Mouse (Mus musculus) heart, postnatal 14 days (tissue): Measurements from ENCODE around the gene Armh2. TPM values are rescaled to one million over a fixed set of nuclear protein-coding genes. Genes with fewer than 3 reads are reported as not detected.
"Not testable (repeated sequence)": the region's sequence is repeated elsewhere in the genome, so short reads cannot be mapped to it uniquely, and the experiment has no call there.

Experiments
- DNase-seq, 2 experiments: peaks; one replicate each; pipeline ENCODE4 v3.0.0; 2021 to 2022
- intact Hi-C: fragments of 180-260 bp; cut with DNase I; formaldehyde crosslinking; loops from one replicate; pipeline ENCODE4 v1.15.1; 2025
- total RNA-seq, 2 experiments: library from RNA; stranded (reverse); gene quantifications; 2 replicates each; pipeline ENCODE4 v1.2.3; 2021

Gene Armh2
- total RNA-seq, 2 experiments from 2014 or later, result not detected

DNA sequence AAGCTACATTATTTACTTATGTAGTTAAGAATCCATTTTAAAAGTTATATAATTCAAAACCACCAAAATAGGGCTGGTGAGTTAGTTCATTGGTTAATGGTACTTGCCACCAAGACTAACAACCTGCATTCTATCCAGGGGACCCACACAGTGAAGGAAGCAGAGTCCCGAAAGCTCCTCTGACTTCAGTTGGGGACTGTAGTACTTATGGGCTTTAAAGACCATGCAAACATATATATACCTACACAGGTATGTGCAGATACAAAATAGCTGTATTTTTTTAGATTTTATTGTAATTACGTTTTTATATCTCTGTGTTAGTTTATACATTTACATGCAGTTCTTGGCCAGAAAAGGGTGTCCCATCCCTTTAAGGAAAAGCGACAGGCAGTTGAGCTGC is 15.7 kb downstream of the Armh2 start:
- intact Hi-C loops, result loop anchor here (5.0 kb wide), 1 partner anchor 76 kb away; the partner anchor contains the start of genes Acot13 and Tdp2

DNA sequence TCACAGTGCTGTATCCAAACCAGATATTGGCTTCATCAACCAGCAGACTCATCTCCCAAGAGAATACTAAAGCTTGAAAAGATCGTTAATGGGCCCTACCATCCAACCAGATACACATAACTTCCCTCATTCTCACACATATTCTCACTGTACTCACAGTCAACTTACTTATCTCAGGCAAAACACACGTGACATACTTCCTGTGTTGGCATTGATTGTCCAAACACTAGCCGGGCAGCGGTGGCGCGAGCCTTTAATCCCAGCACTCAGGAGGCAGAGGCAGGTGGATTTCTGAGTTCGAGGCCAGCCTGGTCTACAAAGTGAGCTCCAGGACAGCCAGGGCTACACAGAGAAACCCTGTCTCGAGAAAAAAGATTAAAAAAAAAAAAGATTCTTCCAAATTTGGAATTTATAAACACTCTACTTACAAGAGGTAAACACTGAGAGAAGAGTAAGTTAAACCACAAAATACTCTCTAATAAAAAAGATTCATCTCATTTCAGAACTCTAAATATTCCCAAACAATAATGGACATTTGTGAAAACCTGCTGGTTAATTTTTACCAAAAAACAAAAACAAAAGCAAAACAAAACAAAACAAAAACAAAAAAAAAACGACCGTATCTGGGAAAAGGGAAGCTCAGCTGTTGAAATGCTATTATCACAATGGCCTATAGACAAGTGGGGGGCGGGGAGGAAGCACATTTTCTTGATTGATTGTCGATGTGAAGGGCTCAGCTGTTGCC is 17.0 kb downstream of the Armh2 start:
- no peak for DNase-seq
- intact Hi-C loops, result loop anchor here (5.0 kb wide), 1 partner anchor 74 kb away; the partner anchor contains the start of genes Acot13 and Tdp2

More for the DNA sequence above, 15.7 kb downstream of the Armh2 start:
- DNase-seq, result no peak

DNA sequence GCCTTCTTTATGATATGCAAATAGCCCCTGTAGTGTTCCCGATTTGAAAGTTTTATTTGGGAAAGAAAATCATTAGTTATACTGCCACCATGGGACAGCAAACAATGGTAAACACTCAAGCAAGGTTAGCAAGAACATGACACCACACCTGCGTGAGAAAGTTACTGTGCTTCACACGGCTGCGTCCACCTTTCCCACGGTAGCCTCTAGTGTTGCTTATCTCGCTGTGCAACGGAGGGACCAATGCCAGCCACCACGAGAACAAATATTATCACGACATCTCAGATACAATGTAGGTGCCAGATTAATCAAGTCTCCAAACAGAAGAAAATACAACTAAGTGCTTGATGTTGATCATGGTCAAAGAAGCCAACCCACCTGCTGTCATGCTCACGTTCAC is 18.4 kb downstream of the Armh2 start:
- no peak for DNase-seq
- intact Hi-C loops, result loop anchor here (5.0 kb wide), 1 partner anchor 73 kb away; the partner anchor contains the start of genes Acot13 and Tdp2

DNA sequence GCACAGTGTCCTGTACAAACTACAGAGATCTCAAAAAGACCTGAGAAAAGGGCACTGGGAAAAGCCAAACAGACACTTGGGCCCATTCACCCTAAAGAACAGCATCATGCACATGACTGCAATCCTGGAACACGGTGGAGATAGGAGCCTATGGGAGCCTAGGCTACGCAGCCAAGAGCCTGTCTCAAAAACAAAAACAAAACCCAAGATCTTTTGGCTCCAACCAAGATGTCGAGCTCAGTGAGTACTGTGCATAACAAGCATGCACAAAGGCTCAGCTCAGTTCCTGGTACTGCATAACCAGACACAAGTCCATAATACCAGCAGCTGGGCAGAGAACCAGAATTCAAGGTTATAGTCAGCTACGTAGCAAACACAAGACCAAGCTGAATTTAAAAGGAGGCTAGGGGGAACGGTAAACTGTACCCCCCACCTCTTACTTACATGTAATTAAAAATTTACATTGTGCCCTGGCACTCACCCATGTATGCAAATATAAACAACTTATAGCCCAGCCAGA is 19.4 kb downstream of the Armh2 start:
- peak in 1 of 2 experiments; percentile 32 for DNase-seq
- intact Hi-C loops, result loop anchor here (5.0 kb wide), 1 partner anchor 38 kb away; no protein-coding TSS in a partner anchor

DNA sequence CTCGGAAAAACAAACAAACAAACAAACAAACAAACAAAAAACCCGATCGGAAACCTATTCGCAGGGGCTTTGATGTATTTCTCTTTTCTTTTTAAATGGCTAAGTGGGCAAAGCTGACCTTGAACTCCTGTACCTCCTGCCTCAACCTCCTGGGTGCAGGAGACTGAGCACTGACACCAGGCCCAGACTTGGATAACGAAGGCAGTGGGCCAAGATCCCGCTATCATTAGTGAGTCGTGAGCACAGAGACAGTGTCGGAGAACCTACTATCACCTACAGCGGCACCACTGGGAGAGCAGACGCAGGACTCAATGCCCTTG is 20.0 kb downstream of the Armh2 start:
- no peak for DNase-seq
- intact Hi-C loops, result loop anchor here (5.0 kb wide), 1 partner anchor 39 kb away; no protein-coding TSS in a partner anchor

DNA sequence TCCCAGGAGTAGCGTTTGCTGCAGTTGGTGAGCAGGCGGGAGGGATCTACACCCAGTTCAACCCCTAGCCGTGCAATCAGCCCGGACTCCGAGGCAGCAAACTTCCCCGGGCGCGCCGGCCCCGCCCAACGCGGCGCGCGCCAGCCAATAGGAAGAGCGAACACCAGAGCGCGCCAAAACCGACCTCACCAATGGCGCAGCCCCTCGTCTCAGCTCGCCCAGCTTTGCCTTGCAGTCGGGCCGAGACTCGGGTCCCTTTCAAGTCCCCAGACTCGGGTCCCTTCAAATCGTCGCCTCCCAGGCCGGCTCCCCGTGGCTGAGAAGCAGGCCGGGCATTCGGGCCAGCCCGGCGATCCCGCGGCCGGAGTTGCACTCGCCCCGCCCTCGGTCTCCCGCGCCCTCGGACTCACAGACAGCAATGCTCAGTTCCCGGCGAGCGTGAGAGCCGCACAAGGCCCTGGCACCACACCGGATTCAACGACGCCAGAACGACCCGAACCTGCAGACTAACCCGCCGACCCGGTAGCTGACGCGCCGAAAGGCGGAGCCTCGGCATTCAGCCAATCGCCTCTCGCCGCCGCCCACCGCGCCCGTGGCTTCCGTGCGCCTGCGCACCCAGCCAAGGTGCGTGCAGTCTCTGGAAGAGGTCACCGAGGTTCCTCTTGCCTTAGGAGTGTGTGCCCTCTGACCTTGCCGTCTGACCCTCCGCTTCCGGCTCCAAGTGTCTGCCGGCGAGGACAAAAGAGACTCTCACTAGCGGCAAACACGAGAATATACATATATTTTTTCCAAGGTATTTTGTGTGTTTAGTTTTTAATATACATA is 20.6 kb downstream of the Armh2 start, which contains the start of gene Gmnn:
Gene Gmnn, minus strand, starts transcription at position 521 of the 825 bp plus-strand sequence.
- DNase-seq, result peak; percentile 92 to 94
- intact Hi-C loops, result loop anchor here (5.0 kb wide), 1 partner anchor 39 kb away; no protein-coding TSS in a partner anchor

DNA sequence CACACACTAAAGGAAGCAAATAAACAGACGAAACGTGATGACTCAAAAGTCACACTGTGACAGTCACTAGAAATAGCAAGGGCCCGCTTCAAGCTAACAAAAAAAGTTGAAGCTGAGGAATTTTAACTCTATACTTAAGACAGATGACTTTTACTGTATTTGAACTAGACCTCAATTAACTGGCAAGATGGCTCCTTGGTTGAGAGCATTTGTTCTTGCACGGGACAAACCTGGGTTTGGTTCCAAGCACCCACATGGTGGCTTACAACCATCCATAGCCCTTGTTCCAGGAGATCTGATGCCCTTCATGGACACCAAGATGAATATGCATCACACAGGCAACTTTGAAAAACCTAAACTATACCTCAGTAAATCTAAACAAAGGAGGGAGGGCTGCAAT is 21.2 kb downstream of the Armh2 start:
- intact Hi-C loops, result loop anchor here (5.0 kb wide), 1 partner anchor 40 kb away; no protein-coding TSS in a partner anchor
- no peak for DNase-seq

DNA sequence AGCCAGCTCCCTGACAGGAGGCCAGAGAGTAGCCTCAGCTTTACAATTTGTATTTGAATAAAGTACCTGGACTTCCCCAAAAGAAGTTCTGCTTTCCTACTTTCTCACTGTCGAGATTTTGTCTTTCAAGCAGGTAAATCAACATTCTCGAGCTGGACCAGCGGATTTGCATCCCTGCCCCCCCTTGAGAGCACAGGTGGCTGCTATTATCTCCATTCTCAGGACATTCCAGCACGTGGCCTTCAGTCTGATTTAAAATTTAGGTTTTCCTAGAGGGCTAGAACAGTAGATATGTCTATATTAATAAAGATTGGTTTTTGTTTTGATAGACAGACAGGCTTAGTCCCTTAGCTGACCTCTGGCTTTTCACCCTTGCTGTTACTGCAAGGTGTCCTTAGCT is 26.8 kb downstream of the Armh2 start:
- intact Hi-C loops, result not testable (repeated sequence)

DNA sequence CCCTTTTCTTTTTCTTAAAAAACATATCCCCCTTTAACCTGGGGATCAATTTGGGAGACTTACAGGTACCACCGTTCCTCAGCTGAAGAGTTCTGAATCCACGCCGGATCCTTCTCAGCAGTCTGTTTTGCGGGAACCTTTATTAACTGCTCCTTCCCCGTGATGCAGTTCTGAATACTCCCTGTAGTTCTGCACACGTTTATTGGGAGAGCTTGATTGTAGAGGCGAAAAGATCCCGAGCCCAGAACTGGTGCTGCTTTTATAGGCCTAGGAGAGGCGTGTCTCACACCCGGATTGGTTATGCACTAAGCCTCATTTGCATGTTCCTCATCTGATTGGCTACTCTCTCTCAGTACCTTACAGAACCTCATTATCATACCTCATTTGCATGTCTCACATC is 30.4 kb downstream of the Armh2 start:
- intact Hi-C loops, DNase-seq: not testable (repeated sequence)

More for the DNA sequence above, 26.8 kb downstream of the Armh2 start:
- not testable (repeated sequence) for DNase-seq

DNA sequence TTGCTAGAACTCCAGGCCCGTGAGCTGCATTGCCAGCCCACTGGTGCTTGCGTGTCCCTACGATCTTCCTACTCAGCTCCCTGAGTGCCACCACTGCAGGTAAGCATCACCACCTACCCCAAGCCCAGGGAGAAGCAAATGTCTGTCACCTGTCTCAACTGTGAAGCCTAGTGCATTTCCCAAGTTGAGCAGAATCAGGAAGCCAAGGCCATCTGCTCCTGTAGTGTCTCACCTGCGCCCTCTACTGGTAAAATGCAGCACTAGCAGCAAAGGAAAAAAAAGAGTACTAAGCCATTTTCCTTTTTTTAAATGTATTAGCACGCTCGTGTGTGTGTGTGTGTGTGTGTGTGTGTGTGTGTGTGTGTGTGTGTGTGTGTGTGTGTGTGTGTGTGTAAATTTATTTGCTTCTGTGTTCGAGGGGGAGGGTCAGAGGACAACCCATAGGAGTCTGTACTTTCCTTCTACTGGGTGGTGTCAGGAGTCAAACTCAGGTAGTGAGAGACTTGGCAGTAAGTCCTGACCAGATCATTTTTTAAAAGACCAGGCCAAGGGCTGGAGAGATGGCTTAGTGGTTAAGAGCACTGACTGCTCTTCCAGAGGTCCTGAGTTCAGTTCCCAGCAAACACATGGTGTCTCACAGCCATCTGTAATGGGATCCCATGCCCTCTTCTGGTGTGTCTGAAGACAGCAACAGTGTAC is 35.3 kb downstream of the Armh2 start:
- DNase-seq, result peak; percentile 25 to 58
- intact Hi-C loops, result loop anchor here (5.0 kb wide), 2 partner anchors 64 to 294 kb away; no protein-coding TSS in a partner anchor

DNA sequence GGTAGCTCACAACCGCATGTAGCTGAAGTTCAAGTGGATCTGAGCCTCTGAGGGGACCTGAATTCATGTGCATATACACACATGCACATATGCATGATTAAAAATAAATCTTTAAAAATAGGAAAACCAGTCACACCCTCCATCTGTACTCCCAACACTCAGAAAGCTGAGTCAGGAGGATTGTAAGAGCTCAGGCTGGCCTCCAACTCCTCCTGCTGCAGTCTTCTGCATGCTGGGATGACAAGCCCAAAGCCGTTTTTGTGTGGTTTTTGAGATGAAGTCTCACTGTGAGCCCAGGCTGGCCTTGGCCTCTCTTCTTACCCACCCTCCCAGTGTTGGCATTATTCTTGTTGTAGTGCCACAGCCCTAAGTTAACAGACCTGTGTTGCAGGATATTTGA is 37.0 kb downstream of the Armh2 start:
- intact Hi-C loops, result loop anchor here (5.0 kb wide), 2 partner anchors 66 to 296 kb away; no protein-coding TSS in a partner anchor

DNA sequence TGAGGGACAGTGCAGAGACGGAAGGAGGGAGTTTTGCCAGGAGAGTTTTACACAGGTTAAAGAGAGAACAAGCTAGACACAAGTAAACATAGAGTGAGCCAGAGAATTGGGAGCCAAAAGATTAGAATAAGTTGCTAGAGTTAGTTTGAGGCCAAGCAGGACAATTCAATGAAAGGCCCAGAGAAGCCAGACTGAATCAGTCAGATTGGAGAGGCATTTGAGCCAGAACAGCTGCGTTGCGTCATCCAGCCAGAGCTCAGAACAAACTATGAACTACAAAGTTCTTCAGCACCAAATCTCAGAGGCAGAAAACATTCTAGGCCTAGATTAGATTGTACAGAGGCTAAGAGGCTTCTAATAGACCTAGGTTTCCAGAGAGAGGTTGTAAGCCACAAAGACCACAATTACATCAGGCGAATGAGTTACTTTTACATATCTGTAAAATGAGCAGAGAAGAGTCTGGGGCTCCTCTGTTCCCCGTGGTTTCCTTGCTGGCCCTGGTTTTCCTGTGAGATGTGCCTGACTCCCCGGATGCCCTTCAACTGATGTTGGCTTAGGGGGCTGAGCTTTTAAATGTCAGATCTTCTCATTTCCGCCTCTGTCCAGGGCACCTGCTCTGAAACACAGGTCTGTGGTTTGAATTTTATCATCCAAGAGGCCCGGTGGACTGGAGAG is 37.8 kb downstream of the Armh2 start:
- intact Hi-C loops, result loop anchor here (5.0 kb wide), 2 partner anchors 67 to 297 kb away; no protein-coding TSS in a partner anchor

More for the DNA sequence above, 37.0 kb downstream of the Armh2 start:
- DNase-seq, result no peak

DNA sequence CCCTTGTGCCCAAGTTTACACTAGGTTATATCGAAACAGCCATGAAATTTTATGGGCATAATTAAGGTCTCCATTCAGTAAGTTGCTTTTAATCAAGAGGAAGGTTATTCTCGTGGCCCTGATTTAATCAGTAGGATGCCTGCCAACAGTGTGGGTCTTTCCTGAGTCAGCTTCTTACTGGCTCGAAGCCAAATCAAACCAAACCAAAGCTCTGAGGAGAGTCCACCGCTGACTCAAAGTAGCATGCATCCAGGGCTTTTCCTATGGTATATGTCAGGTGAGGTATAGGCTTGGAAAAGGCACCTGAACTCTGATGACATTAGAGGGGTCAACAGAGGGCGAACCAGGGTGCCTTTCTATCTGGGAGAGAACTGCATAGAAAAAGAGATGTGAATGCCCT is 40.9 kb downstream of the Armh2 start:
- intact Hi-C loops, result no loop called here
- DNase-seq, result no peak

More for the DNA sequence above, 37.8 kb downstream of the Armh2 start:
- DNase-seq, result peak in 1 of 2 experiments; percentile 10

DNA sequence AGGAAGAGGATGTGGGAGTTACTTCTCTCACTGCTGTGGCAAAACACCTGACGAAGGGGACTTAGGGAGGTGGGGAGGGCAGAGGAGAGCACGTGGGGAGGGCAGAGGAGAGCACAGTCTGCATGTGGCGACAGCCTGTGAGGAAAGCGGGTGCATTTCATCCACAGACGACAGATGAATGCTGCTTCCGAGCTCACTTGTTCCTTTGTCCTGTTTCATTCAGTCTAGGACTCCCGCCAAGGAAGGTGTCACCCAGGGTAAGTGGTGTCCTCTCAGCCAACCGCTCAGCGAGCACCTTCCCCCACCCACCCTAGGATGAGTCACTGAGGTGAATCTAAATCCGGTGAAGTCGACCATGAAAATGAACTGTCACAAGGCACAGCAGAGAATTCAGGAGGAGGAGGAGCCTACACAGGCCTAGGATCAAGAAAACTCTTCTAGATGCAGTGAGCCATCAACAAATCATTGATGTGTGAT is 45.0 kb downstream of the Armh2 start:
- peak; percentile 6 to 29 for DNase-seq
- intact Hi-C loops, result no loop called here

DNA sequence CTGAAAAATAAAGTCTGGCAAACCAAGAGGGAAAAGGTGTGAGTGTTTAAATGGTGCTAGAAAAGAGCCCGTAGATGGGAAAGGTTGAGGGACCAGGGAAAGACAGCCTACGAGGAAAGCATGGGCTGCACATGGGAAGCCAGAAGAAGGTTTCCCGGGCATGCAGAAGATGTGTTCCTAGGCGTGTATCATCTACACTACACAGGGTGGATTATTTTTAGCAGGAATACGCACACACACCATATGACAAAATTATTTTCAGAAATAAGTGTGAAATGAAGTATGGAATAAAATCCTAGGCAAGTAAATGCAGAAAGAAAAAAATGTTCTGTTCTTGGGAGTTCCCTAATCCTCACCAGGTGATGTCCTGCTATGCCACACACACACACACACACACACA is 46.4 kb downstream of the Armh2 start:
- intact Hi-C loops, result no loop called here
- DNase-seq, result no peak

DNA sequence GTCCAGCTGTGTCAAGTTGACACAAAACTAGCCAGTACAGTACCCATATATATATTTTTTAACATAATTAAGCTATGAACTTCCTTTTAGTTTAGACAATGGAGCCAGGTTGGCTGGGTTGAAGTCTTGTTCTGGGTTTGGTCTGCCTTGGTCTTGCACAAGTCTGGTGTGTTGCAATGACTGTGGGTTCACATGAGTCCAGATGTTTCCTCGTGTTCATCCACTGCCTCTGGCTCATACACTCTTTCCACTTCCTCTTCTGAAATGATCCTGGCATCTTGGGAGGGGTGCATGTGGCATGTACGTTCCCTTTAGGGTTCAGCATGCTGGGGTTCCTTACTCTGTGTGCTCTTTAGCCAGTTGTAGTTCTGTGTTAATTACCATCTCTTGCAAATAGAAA is 50.3 kb downstream of the Armh2 start:
- DNase-seq, result peak; percentile 19 to 32
- intact Hi-C loops, result no loop called here

DNA sequence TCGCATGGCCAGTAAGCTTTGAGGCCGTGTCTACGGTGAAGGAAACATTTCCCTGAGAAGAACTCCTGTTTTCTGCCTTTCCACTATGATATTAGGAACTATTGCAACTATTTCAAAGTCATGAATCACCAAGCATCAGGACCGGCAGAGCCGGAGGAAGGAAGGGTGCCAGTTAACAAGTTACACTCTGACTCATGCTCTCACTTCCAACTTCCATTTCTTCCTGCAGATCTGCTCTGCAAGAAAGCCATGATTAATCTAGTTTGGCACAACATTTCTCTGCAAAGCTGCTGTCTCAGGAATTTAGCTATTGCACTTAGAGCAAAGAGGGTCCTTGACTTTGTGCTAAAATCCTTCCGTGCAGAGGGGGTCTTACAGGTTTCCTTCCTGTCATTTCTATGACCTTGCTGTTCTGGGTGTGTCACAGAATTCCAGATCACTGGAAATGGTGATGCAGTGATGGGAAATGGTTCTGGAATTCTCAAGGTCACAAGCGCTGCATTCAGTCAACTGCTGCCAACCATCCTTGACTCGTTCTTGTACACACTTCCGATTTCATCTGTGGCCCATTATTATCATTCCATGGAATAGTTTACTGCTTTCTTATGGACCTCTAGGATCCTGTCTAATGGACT is 51.5 kb downstream of the Armh2 start:
- DNase-seq, result no peak

More for the DNA sequence above, 51.5 kb downstream of the Armh2 start:
- intact Hi-C loops, result no loop called here
